Mouse (Mus musculus): ENCODE measurements around the gene Atp6v0a1.

DNA sequence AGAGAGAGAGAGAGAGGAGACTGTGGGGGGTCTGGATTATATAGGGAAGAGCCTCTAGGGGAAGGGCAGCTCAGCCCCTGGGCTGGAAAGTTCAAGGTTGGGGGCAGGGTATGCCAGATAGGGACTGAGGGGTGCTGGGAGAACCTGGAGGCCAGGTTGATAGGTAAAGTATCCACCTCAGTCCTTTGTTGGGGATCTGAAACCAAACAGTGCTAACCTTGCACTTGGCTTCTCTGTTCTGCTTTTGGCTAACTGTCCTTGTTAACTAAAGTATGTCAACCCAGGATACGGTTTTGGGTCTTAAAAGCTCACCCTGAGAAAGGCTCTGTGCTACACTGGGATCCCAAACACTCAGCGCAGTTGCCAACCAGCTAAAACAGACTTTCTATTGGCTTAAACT is 19.6 kb upstream of the Atp6v0a1 start:
- no peak for TF ChIP-seq POLR2A (IDR thresholded peaks at IDR 0.05; ENCODE audit: low read depth, low read length)
- TF ChIP-seq CTCF (conservative IDR thresholded peaks at IDR 0.05 in 1 of 2, IDR thresholded peaks at IDR 0.05 in 1 of 2; ENCODE audit: low read depth in 2 of 2, low read length in 2 of 2): no peak
- no peak for TF ChIP-seq TCF12 (IDR thresholded peaks at IDR 0.05; ENCODE audit: low read depth, low read length)
- no peak for TF ChIP-seq CHD2 (IDR thresholded peaks at IDR 0.05; ENCODE audit: low read length)
- no peak for TF ChIP-seq RAD21 (IDR thresholded peaks at IDR 0.05; ENCODE audit: low read depth, low read length)
- TF ChIP-seq SIN3A (IDR thresholded peaks at IDR 0.05; ENCODE audit: low read length): no peak
- no peak for TF ChIP-seq NRF1 (IDR thresholded peaks at IDR 0.05; ENCODE audit: low read depth, low read length)
- TF ChIP-seq EP300 (IDR thresholded peaks at IDR 0.05; ENCODE audit: low read length): peak; percentile 65; the same call in 1 of the 2 replicates
- TF ChIP-seq UBTF (IDR thresholded peaks at IDR 0.05; ENCODE audit: low read depth, low read length): no peak
- no peak for TF ChIP-seq USF2 (conservative IDR thresholded peaks at IDR 0.05; ENCODE audit: low read depth, low read length)
- TF ChIP-seq E2F4 (IDR thresholded peaks at IDR 0.05; ENCODE audit: insufficient replicate concordance, low read depth, low read length): no peak
- TF ChIP-seq ZKSCAN1 (IDR thresholded peaks at IDR 0.05; ENCODE audit: borderline replicate concordance, low read depth, low read length): no peak
- TF ChIP-seq RCOR1 (conservative IDR thresholded peaks at IDR 0.05; ENCODE audit: low read depth, low read length): no peak

All from CH12.LX (cell line).